ENCODE assay signal across 8 mouse cellular contexts in the genomic region with DNA sequence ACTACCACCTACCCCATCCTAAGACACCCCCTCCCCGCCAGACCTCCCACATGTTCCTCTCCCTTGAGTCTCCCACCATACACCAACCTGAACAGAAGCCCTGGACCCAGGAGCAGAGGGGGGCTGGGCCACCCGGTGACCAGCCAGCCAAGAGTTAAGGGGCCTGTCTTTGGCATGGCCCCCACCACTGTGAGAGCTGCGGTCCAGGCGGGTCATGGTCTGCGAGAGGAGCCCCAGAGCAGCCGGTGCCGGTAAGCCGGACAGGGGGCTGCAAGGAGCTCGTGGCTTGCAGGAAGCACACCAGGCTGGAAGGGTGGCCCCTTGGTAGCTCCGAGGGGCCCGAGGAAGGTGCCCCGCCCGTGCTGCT. TPM values are rescaled to one million over a fixed set of nuclear protein-coding genes. Genes with fewer than 3 reads are reported as not detected.
DNase-seq lines count a peak whose midpoint lies in the region; ATAC-seq and TF ChIP-seq lines count a peak whose summit lies in the region.

No protein-coding gene starts in this region.

- H3K4me1 ChIP-seq in hindbrain, embryonic 10.5 days (replicated peaks), result peaks cover 63% of the 10 kb centered on the region
- peaks cover 59% of the 10 kb centered on the region for H3K4me1 ChIP-seq in midbrain, embryonic 12.5 days

- peak overlapping the region; percentile 96 for H3K4me2 ChIP-seq in midbrain, embryonic 12.5 days (replicated peaks)

- H3K27ac ChIP-seq in left cerebral cortex, adult 2 months, result peak overlapping the region; percentile 97
- H3K27ac ChIP-seq in hindbrain, embryonic 10.5 days, result peak overlapping the region; percentile 90
- H3K27ac ChIP-seq in midbrain, embryonic 12.5 days (replicated peaks), result peak overlapping the region; percentile 91

- peaks cover 84% of the 10 kb centered on the region for H3K36me3 ChIP-seq in hindbrain, embryonic 10.5 days
- peaks cover 72% of the 10 kb centered on the region for H3K36me3 ChIP-seq in midbrain, embryonic 12.5 days

- intact Hi-C loops in left cerebral cortex, adult 2 months (cut with DNase I), result loop anchor here (5.0 kb wide), 1 partner anchor 39 kb away; no protein-coding TSS in a partner anchor

- peak overlapping the region; percentile 61 for H3K9ac ChIP-seq in midbrain, embryonic 12.5 days (replicated peaks)

- no peaks in the 10 kb centered on the region for H3K9me3 ChIP-seq in hindbrain, embryonic 10.5 days
- no peaks in the 10 kb centered on the region for H3K9me3 ChIP-seq in midbrain, embryonic 12.5 days

- WGBS in hindbrain, embryonic 10.5 days, result 8% methylated on average over 13 of the region's 13 CpGs
- 5% methylated on average over 13 of the region's 13 CpGs for WGBS in midbrain, embryonic 12.5 days

- peak in 1 of 2 experiments; percentile 18 for DNase-seq in left cerebral cortex, adult 2 months (ENCODE audit: extremely low spot score in 1 of 2, low spot score in 2 of 2)
- no peak for DNase-seq in left cerebral cortex, adult 11 months (ENCODE audit: low spot score)
- peak; percentile 62 for DNase-seq in cerebellum, adult 9-10 months
- DNase-seq in hindbrain, embryonic 10.5 days (ENCODE audit: low spot score), result no peak
- no peak for DNase-seq in urinary bladder, postnatal 25 days (ENCODE audit: low spot score)
- no peak for DNase-seq in thymus, postnatal 25 days
- no peak for DNase-seq in layer of hippocampus, postnatal 14 days (ENCODE audit: low spot score in 2 of 2)

- no peaks in the 10 kb centered on the region for H3K27me3 ChIP-seq in hindbrain, embryonic 10.5 days (ENCODE audit: insufficient read depth, poor library complexity, severe bottlenecking)
- H3K27me3 ChIP-seq in midbrain, embryonic 12.5 days, result no peaks in the 10 kb centered on the region

- H3K4me3 ChIP-seq in left cerebral cortex, adult 2 months, result peak overlapping the region; percentile 66
- H3K4me3 ChIP-seq in hindbrain, embryonic 10.5 days, result peak overlapping the region; percentile 65
- peak overlapping the region; percentile 50 for H3K4me3 ChIP-seq in midbrain, embryonic 12.5 days

- ATAC-seq in midbrain, embryonic 12.5 days (ENCODE audit: low FRiP score, low read depth), result peak; percentile 57

- TF ChIP-seq CTCF in left cerebral cortex, adult 2 months (IDR thresholded peaks at IDR 0.05), result no peak

RNA-seq across cellular contexts. Expression of a gene that starts 6.3 kb away (rescaled TPM):
- 100 to 1,000 TPM; 281 to 290 TPM for total RNA-seq in left cerebral cortex, adult 2 months (2021)
- 65.7 and 71.8 TPM in 2 replicates for polyA plus RNA-seq in hindbrain, embryonic 10.5 days (2016; fragmentation: Nextera tagmentation; extraction: Ambion mirVana)
- 80.9 and 81.1 TPM in 2 replicates for polyA plus RNA-seq in midbrain, embryonic 12.5 days (2016; fragmentation: Nextera tagmentation; extraction: Ambion mirVana)
- 100 to 1,000 TPM; 185 to 187 TPM for total RNA-seq in layer of hippocampus, postnatal 14 days (2021)

RNA-seq across cellular contexts. Expression of a gene that starts 26.2 kb away (rescaled TPM):
- 1 to 10 TPM; 4.8 to 5.0 TPM for total RNA-seq in left cerebral cortex, adult 2 months (2021)
- polyA plus RNA-seq in hindbrain, embryonic 10.5 days (2016; fragmentation: Nextera tagmentation; extraction: Ambion mirVana), result 42.9 and 44.2 TPM in 2 replicates
- polyA plus RNA-seq in midbrain, embryonic 12.5 days (2016; fragmentation: Nextera tagmentation; extraction: Ambion mirVana), result 36.1 and 43.0 TPM in 2 replicates
- 1 to 10 TPM; 2.9 to 6.2 TPM for total RNA-seq in layer of hippocampus, postnatal 14 days (2021)

RNA-seq across cellular contexts. Expression of a gene that starts 34.5 kb away (rescaled TPM):
- total RNA-seq in left cerebral cortex, adult 2 months (2021), result 10 to 100 TPM; 45.5 to 46.5 TPM
- polyA plus RNA-seq in hindbrain, embryonic 10.5 days (2016; fragmentation: Nextera tagmentation; extraction: Ambion mirVana), result 158 and 198 TPM in 2 replicates
- polyA plus RNA-seq in midbrain, embryonic 12.5 days (2016; fragmentation: Nextera tagmentation; extraction: Ambion mirVana), result 156 and 166 TPM in 2 replicates
- 10 to 100 TPM; 51.0 to 54.8 TPM for total RNA-seq in layer of hippocampus, postnatal 14 days (2021)

RNA-seq across cellular contexts. Expression of a gene that starts 46.1 kb away (rescaled TPM):
- total RNA-seq in left cerebral cortex, adult 2 months (2021), result 10 to 100 TPM; 49.7 to 52.2 TPM
- polyA plus RNA-seq in hindbrain, embryonic 10.5 days (2016; fragmentation: Nextera tagmentation; extraction: Ambion mirVana), result 28.0 and 30.4 TPM in 2 replicates
- polyA plus RNA-seq in midbrain, embryonic 12.5 days (2016; fragmentation: Nextera tagmentation; extraction: Ambion mirVana), result 40.1 and 42.6 TPM in 2 replicates
- 10 to 100 TPM; 44.3 to 45.8 TPM for total RNA-seq in layer of hippocampus, postnatal 14 days (2021)
